Mouse (Mus musculus): ENCODE results near the gene Mkrn3. TPM values are rescaled to one million over a fixed set of nuclear protein-coding genes. Genes with fewer than 3 reads are reported as not detected.
A peak's percentile ranks its signal among the peaks of the same experiment; 100 is the strongest.

The Mkrn3 gene
- 0.22 and 0.28 TPM in 2 replicates for polyA plus RNA-seq (2015; fragmentation: Nextera tagmentation; extraction: Ambion mirVana)

- Histone ChIP-seq H3K9me3 (replicated peaks; ENCODE audit: control insufficient read depth, low read length) (no peaks in the 10 kb centered on the region; the same call in 1 of the 2 replicates), H3K27me3 (ENCODE audit: control insufficient read depth, insufficient read depth, low read depth, low read length) (no peaks in the 10 kb centered on the region), H3K36me3 (ENCODE audit: control insufficient read depth, insufficient read depth) (no peaks in the 10 kb centered on the region), H3K27ac (ENCODE audit: low read length) (no peak within 1 kb of the TSS), H3K4me1 (ENCODE audit: control insufficient read depth, low read depth, low read length) (no peaks in the 10 kb centered on the region), H3K4me2 (ENCODE audit: low read depth, low read length) (peak within 1 kb of the TSS; percentile 60), H3K9ac (ENCODE audit: low read depth, low read length) (no peak within 1 kb of the TSS), H3K4me3 (ENCODE audit: low read depth, low read length) (peak within 1 kb of the TSS; percentile 58)
- WGBS (ENCODE audit: insufficient replicate concordance) = 21% methylated on average over 49 of the region's 49 CpGs
- peak; percentile 32; the same call in 1 of the 2 replicates for ATAC-seq (ENCODE audit: low read depth)
Observed at GRCm38 (mm10) chr7:62419493-62420360, at the start of gene Mkrn3. TSS of gene Mkrn3 (minus strand) at chr7:62420139.

- WGBS (ENCODE audit: insufficient replicate concordance) = 12% methylated on average over 64 of the region's 82 CpGs
- Histone ChIP-seq H3K4me2 (ENCODE audit: low read depth, low read length) (peak within 1 kb of the TSS; percentile 59), H3K4me3 (ENCODE audit: low read depth, low read length) (peak within 1 kb of the TSS; percentile 45), H3K36me3 (ENCODE audit: control insufficient read depth, insufficient read depth) (no peaks in the 10 kb centered on the region), H3K9ac (ENCODE audit: low read depth, low read length) (no peak within 1 kb of the TSS), H3K4me1 (ENCODE audit: control insufficient read depth, low read depth, low read length) (no peaks in the 10 kb centered on the region), H3K27ac (ENCODE audit: low read length) (no peak within 1 kb of the TSS), H3K27me3 (ENCODE audit: control insufficient read depth, insufficient read depth, low read depth, low read length) (peaks cover 6% of the 10 kb centered on the region), H3K9me3 (replicated peaks; ENCODE audit: control insufficient read depth, low read length) (no peaks in the 10 kb centered on the region)
- peak; percentile 64 for ATAC-seq (ENCODE audit: low read depth)
Observed at GRCm38 (mm10) chr7:62463878-62464755, 44.2 kb upstream of the Mkrn3 start, which contains the start of gene Peg12. TSS of gene Peg12 (minus strand) at chr7:62464510.

- Histone ChIP-seq H3K4me1 (ENCODE audit: control insufficient read depth, low read depth, low read length) (no peaks in the 10 kb centered on the region), H3K4me2 (ENCODE audit: low read depth, low read length) (peak overlapping the region; percentile 59), H3K36me3 (ENCODE audit: control insufficient read depth, insufficient read depth) (no peaks in the 10 kb centered on the region), H3K27me3 (ENCODE audit: control insufficient read depth, insufficient read depth, low read depth, low read length) (peaks cover 6% of the 10 kb centered on the region), H3K9ac (ENCODE audit: low read depth, low read length) (no peak overlapping the region), H3K27ac (ENCODE audit: low read length) (no peak overlapping the region), H3K9me3 (replicated peaks; ENCODE audit: control insufficient read depth, low read length) (no peaks in the 10 kb centered on the region), H3K4me3 (ENCODE audit: low read depth, low read length) (peak overlapping the region; percentile 45)
- WGBS (ENCODE audit: insufficient replicate concordance) = 24% methylated on average over 55 of the region's 55 CpGs
- no peak for ATAC-seq (ENCODE audit: low read depth)
Observed at GRCm38 (mm10) chr7:62463007-62463877, 43.3 kb upstream of the Mkrn3 start.

GRCm38 (mm10) chr7:62462229-62463006 lies 42.5 kb upstream of the Mkrn3 start:
- Histone ChIP-seq H3K4me1 (ENCODE audit: control insufficient read depth, low read depth, low read length) (no peaks in the 10 kb centered on the region), H3K4me3 (ENCODE audit: low read depth, low read length) (no peak overlapping the region), H3K9ac (ENCODE audit: low read depth, low read length) (no peak overlapping the region), H3K9me3 (replicated peaks; ENCODE audit: control insufficient read depth, low read length) (no peaks in the 10 kb centered on the region), H3K36me3 (ENCODE audit: control insufficient read depth, insufficient read depth) (no peaks in the 10 kb centered on the region), H3K27ac (ENCODE audit: low read length) (no peak overlapping the region), H3K27me3 (ENCODE audit: control insufficient read depth, insufficient read depth, low read depth, low read length) (peaks cover 6% of the 10 kb centered on the region), H3K4me2 (ENCODE audit: low read depth, low read length) (peak overlapping the region; percentile 59)
- WGBS (ENCODE audit: insufficient replicate concordance) = 22% methylated on average over 13 of the region's 13 CpGs
- no peak for ATAC-seq (ENCODE audit: low read depth)

- H3K27me3 ChIP-seq (ENCODE audit: control insufficient read depth, insufficient read depth, low read depth, low read length) = no peaks in the 10 kb centered on the region
- no peak overlapping the region for H3K4me3 ChIP-seq (ENCODE audit: low read depth, low read length)
- H3K36me3 ChIP-seq (ENCODE audit: control insufficient read depth, insufficient read depth) = no peaks in the 10 kb centered on the region
- 32% methylated on average over 2 of the region's 2 CpGs for WGBS (ENCODE audit: insufficient replicate concordance)
- no peaks in the 10 kb centered on the region for H3K9me3 ChIP-seq (replicated peaks; ENCODE audit: control insufficient read depth, low read length)
- no peak overlapping the region for H3K9ac ChIP-seq (ENCODE audit: low read depth, low read length)
- ATAC-seq (ENCODE audit: low read depth) = no peak
- H3K4me1 ChIP-seq (ENCODE audit: control insufficient read depth, low read depth, low read length) = no peaks in the 10 kb centered on the region
- H3K4me2 ChIP-seq (ENCODE audit: low read depth, low read length) = no peak overlapping the region
- H3K27ac ChIP-seq (ENCODE audit: low read length) = no peak overlapping the region
Observed at GRCm38 (mm10) chr7:62452353-62452752, 32.4 kb upstream of the Mkrn3 start.

GRCm38 (mm10) chr7:62445431-62446165 lies 25.7 kb upstream of the Mkrn3 start:
- no peaks in the 10 kb centered on the region for H3K4me1 ChIP-seq (ENCODE audit: control insufficient read depth, low read depth, low read length)
- no peaks in the 10 kb centered on the region for H3K36me3 ChIP-seq (ENCODE audit: control insufficient read depth, insufficient read depth)
- H3K27me3 ChIP-seq (ENCODE audit: control insufficient read depth, insufficient read depth, low read depth, low read length) = no peaks in the 10 kb centered on the region
- H3K9me3 ChIP-seq (replicated peaks; ENCODE audit: control insufficient read depth, low read length) = no peaks in the 10 kb centered on the region
- no peak overlapping the region for H3K9ac ChIP-seq (ENCODE audit: low read depth, low read length)
- ATAC-seq (ENCODE audit: low read depth) = no peak
- no peak overlapping the region for H3K4me3 ChIP-seq (ENCODE audit: low read depth, low read length)
- H3K27ac ChIP-seq (ENCODE audit: low read length) = no peak overlapping the region
- H3K4me2 ChIP-seq (ENCODE audit: low read depth, low read length) = no peak overlapping the region

GRCm38 (mm10) chr7:62436394-62436793 lies 16.5 kb upstream of the Mkrn3 start:
- Histone ChIP-seq H3K36me3 (ENCODE audit: control insufficient read depth, insufficient read depth) (no peaks in the 10 kb centered on the region), H3K4me1 (ENCODE audit: control insufficient read depth, low read depth, low read length) (no peaks in the 10 kb centered on the region), H3K4me2 (ENCODE audit: low read depth, low read length) (no peak overlapping the region), H3K4me3 (ENCODE audit: low read depth, low read length) (no peak overlapping the region), H3K9ac (ENCODE audit: low read depth, low read length) (no peak overlapping the region), H3K27me3 (ENCODE audit: control insufficient read depth, insufficient read depth, low read depth, low read length) (no peaks in the 10 kb centered on the region), H3K9me3 (replicated peaks; ENCODE audit: control insufficient read depth, low read length) (no peaks in the 10 kb centered on the region), H3K27ac (ENCODE audit: low read length) (no peak overlapping the region)
- ATAC-seq (ENCODE audit: low read depth) = no peak
- 40% methylated on average over 2 of the region's 2 CpGs for WGBS (ENCODE audit: insufficient replicate concordance)
